Mouse (Mus musculus) cortical plate, adult 2 months (tissue): ENCODE data around the gene Ric3.

Experiments
- CTCF ChIP-seq: fragments of 200-500 bp; IDR thresholded peaks from 2 replicates; pipeline ENCODE4 v1.5.1; 2011; ENCODE audit warnings: mild to moderate bottlenecking, control low read depth, low read length; ENCODE audit not compliant: insufficient read depth; ENCODE audit errors: extremely low read depth
- POLR2A ChIP-seq: fragments of 200-500 bp; IDR thresholded peaks from 2 replicates; pipeline ENCODE4 v1.6.1; 2011; ENCODE audit warnings: mild to moderate bottlenecking, low read length, control low read depth; ENCODE audit not compliant: insufficient read depth; ENCODE audit errors: extremely low read depth

DNA sequence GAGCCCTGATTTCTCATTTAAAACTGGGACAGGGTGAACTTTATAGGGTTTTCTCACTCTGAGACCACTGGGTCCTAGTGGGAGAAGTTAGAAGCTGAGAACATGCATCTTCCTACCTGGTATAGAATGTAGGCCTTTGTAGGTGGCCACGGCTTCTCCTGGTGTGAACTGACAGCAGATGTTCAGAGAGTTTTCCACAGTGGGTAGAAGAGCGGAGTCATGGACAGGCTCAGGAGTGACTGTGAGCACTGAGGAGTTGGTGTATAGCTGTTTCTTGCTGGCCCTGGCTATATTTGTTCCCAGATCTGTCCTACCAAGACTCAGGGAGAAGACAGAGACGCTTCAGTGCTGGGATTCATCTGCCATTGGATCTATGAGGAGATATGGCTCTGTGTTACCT is 18.0 kb upstream of the Ric3 start:
- TF ChIP-seq CTCF (no peak), POLR2A (no peak)
